Mouse (Mus musculus) right cerebral cortex, postnatal 10 days (tissue): ENCODE measurements around the gene Olfr1381.
A peak's percentile ranks its signal among the peaks of the same experiment; 100 is the strongest.
"Not testable (repeated sequence)": the region's sequence is repeated elsewhere in the genome, so short reads cannot be mapped to it uniquely, and the experiment has no call there.

ENCODE experiments used
- DNase-seq, 2 experiments: peaks; one replicate each; pipeline ENCODE4 v3.0.0; 2021; ENCODE audit warnings: low spot score in 2 of 2

Gene Olfr1381

DNA sequence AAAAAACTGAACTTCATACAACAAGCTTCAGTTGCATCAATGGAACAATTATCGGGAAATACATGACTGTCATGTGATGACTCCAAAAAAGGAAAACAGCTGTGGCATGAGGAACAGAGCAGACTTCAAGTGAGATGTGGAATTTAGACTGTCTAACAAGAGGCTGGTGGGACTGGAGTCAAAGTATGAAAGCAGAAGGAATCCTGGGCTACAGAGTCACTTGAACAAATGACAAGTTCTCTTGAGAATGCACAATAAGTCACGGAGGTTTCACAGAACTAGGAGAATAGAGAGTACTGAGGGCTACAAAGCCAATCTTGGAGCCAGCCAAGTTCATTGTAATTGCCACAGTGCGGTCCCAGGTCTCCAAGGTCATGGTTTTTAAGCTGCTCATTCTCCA is at the start of gene Olfr1381:
Olfr1381 (plus strand) TSS at position 301 of the 400 bp plus-strand sequence.
- DNase-seq: not testable (repeated sequence)

DNA sequence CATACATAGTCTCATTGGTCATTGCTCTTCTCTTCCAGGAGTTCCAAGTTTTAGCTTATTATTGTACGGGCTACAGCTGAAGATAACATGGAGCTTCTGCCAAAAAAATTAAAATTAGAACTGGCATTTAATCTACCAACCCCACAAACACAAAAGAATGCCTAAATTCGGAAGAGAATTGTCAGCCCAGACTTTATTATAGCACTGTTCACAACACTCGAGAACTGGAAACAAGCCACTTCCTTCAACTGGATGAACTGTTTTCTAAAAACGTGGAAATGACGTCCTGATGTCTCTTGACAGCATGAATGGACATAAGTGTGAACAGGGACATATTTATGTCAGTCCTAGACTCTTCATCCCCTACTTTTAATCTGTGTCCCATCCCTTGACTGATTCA is 25.2 kb upstream of the Olfr1381 start:
- DNase-seq: no peak

DNA sequence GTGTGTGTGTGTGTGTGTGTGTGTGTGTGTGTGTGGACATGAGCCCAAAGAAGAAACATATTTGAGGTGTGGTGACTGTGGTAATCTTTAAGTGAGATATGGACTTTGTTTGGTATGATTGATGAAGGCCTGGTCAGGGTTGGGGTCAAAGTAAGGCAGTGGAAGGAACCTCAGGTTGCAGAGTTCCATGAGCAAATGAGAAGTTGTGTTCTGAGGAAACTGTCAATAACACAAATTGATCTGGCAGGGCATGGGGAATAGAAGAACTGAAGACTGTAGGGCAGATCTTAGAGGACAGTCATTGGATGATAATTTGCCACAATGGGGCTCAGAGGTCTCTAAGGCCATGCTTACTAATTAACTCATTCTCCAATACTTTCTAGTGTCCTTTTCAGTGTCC is 23.9 kb upstream of the Olfr1381 start, which contains the start of gene Olfr1383:
Olfr1383 (plus strand) TSS at position 301 of the 400 bp plus-strand sequence.
- no peak for DNase-seq

DNA sequence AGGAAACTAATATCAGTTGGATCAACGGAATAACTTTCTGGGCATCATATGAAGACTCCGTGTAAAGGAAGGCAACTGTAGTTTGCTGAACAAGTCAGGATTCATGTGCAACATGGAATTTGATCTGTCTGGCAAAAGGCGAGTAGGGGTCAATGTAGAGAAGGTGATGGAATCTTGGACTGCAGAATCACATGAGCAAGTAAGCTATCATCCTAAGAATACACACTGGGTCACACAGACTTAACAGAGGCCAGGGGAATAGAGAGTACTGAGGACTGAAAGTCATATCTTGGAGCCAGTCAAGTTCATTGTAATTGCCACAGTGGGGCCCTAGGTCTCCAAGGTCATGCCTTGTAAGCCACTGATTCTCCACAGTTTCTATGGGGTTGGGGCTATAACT is 15.3 kb upstream of the Olfr1381 start, which contains the start of gene Olfr1382:
Olfr1382 (plus strand) TSS at position 301 of the 400 bp plus-strand sequence.
- no peak for DNase-seq

DNA sequence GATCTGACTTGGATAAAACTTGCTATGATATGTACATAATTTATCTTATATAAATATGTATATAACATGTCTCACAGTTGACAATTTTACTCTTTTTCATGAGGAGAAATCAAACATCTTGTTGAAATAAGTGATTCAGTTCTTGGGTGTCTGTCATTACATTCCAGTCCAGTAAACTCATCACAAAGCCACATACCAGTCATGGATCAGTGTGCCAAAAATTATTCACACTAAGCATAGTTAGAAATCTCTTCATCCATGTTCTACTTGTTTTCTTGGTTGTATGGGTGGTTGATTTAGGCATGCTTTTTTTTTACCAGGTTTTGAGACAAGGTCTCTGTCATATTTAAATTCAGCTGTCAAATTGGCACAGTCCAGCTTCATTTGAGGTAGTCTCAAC is 10.5 kb upstream of the Olfr1381 start:
- DNase-seq: no peak

DNA sequence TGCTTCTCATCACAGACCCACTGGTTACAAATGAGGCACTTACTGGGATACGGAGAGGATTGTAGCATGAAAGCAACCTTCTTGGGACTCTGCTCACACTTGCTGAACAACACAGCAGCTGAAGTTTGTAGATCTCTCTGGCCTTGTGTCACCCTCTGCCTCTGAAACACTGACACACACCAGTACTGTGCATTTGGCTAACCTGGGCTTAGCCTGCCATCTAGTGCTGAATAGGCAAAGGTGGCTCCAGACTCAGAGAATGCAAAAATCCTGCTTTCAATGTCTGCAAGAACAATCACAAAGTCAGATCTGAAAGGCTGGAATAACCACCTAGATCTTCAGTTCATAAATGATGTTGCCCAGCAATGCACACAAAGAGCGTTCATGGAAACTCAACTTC is 6.6 kb upstream of the Olfr1381 start:
- DNase-seq: peak; percentile 53 to 71

DNA sequence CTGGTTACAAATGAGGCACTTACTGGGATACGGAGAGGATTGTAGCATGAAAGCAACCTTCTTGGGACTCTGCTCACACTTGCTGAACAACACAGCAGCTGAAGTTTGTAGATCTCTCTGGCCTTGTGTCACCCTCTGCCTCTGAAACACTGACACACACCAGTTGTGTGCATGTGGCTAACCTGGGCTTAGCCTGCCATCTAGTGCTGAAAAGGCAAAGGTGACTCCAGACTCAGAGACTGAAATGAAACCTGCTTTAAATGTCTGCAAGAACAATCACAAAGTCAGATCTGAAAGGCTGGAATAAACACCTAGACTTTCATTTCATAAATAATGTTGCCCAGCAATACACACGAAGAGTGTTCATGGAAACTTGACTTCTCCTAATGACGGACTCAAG is 10.8 kb downstream of the Olfr1381 start:
- DNase-seq: peak; percentile 26 to 28

DNA sequence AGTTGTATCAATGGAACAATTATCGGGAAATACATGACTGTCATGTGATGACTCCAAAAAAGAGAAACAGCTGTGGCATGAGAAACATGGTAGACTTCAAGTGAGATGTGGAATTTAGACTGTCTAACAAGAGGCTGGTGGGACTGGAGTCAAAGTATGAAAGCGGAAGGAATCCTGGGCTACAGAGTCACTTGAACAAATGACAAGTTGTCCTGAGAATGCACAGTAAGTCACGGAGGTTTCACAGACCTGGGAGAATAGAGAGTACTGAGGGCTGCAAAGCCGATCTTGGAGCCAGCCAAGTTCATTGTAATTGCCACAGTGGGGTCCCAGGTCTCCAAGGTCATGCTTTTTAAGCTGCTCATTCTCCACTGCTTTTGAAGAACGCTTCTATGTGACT is 13.3 kb downstream of the Olfr1381 start, which contains the start of gene Olfr1380:
Olfr1380 (plus strand) TSS at position 301 of the 400 bp plus-strand sequence.
- not testable (repeated sequence) for DNase-seq

DNA sequence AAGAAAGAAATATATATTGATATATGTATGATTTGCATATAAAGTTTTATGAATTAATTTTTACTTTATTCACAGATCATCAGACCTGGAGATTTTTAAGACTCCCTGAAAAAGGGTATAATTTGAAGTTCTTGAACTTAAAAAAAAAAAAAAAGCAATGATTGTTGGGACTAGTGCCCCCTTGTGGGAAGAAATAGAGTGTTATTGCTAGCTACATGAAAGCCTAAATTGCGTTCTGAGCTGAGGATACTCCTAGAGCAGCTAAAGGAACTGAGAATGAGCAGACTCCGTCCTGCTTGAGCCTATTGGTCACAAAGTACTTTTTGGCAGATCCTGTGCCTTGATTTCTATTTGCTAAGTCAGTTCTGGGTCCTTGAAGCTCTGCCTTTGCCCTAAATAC is 31.8 kb downstream of the Olfr1381 start:
- DNase-seq: not testable (repeated sequence)

DNA sequence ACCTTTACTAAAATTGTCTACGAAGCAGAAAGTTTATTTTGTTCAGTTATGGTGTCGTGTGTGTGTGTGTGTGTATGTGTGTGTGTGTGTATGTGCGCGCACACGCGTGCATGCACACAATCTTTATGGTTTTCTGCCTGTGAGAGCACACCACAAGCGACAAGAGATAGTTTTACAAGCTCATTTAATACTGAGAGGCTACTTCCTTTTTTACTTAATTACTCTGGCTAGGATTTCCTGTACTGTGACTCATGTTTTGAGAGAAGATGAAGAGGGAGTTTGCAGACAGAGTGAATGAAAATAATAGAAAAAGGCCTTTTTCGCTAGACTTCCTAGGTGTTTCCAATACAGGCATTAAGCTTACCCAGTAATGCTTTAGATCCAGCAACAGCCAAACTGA is 37.2 kb downstream of the Olfr1381 start:
- DNase-seq: not testable (repeated sequence)

DNA sequence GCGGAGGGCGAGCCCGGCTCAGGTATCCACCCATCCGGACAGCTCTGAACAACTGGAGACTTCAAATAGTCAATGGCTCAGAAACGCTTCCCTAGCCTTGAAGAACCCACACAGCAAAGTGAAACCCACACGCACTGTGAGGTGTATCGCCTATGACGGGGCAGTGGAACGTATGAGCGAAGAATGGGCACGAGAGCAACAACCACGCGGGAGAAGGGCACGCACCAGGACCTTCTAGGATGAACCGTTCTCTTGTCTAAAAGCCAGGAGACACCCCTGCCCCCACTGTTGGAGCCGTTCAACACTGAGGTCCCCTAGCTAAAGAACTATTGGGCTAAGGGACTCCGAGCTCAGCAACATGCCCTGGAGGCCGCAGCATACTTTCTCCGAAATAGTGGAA is 47.0 kb downstream of the Olfr1381 start:
- DNase-seq: no peak

DNA sequence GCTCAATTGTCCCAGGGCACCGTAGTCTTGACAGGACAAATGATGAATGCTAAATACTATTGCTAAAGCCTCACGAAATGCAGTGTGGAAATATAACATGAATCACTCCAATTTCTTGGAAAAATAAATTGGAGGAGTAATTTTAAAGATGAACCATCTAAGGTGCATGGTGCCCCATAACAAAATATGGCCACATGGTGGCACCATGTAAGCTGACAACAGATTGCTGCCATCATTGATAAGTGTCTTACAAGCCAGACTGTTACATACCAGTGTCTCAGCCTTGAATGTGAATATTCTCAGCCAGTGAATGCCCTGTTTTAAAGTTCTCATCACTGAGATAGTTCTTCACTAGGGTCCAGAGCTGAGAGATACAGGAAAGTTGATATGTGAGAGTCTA is 53.9 kb downstream of the Olfr1381 start:
- DNase-seq: not testable (repeated sequence)
